Mouse (Mus musculus) ES-E14 (cell line): ENCODE measurements around the gene P3h4. TPM values are rescaled to one million over a fixed set of nuclear protein-coding genes. Genes with fewer than 3 reads are reported as not detected.

Experiments used
- DNase-seq: peaks from one replicate; pipeline ENCODE4 v3.0.0-alpha.2; 2013; ENCODE audit warnings: low read depth, low spot score
- H3K27ac ChIP-seq: 2 replicates; pipeline ENCODE4 v1.5.1; 2012; ENCODE audit warnings: low read depth, mild to moderate bottlenecking, low read length, moderate library complexity, mixed read lengths; ENCODE audit not compliant: poor library complexity, insufficient read depth, severe bottlenecking
- H3K36me3 ChIP-seq: 2 replicates; pipeline ENCODE4 v1.6.1; 2012; ENCODE audit warnings: mild to moderate bottlenecking, low read length, moderate library complexity, mixed read lengths; ENCODE audit not compliant: control insufficient read depth, poor library complexity, insufficient read depth, severe bottlenecking
- H3K4me1 ChIP-seq, 2 experiments: fragments of 150-350 bp in 1 of 2; sonication (generic) in 1 of 2; 2 replicates each; pipeline ENCODE4 v1.6.1; 2012; ENCODE audit warnings: low read length in 2 of 2, mild to moderate bottlenecking in 1 of 2, mixed read lengths in 1 of 2; ENCODE audit not compliant: control insufficient read depth in 2 of 2, insufficient read depth in 2 of 2, poor library complexity in 1 of 2
- H3K4me3 ChIP-seq, 2 experiments: fragments of 150-350 bp in 1 of 2; sonication (generic) in 1 of 2; 2 replicates each; pipeline ENCODE4 v1.5.1; 2012; ENCODE audit warnings: low read length in 2 of 2, low read depth in 1 of 2, mild to moderate bottlenecking in 1 of 2, mixed read lengths in 1 of 2; ENCODE audit not compliant: insufficient read depth in 1 of 2, poor library complexity in 1 of 2, severe bottlenecking in 1 of 2
- H3K9ac ChIP-seq: 2 replicates; pipeline ENCODE4 v1.6.1; 2012; ENCODE audit warnings: low read depth, mild to moderate bottlenecking, low read length, mixed read lengths; ENCODE audit not compliant: poor library complexity, insufficient read depth, severe bottlenecking
- H3K9me3 ChIP-seq: fragments of 150-350 bp; sonication (generic); 2 replicates; pipeline ENCODE4 v1.6.1; 2012; ENCODE audit warnings: low read depth, mild to moderate bottlenecking, low read length; ENCODE audit not compliant: control insufficient read depth, insufficient read depth
- CHD2 ChIP-seq: IDR thresholded peaks from 2 replicates; pipeline ENCODE4 v1.6.1; 2014; ENCODE audit warnings: mild to moderate bottlenecking, low read depth, low read length, inconsistent platforms
- HCFC1 ChIP-seq: IDR thresholded peaks from 2 replicates; pipeline ENCODE4 v1.6.1; 2012; ENCODE audit warnings: low read length, inconsistent platforms, borderline replicate concordance; ENCODE audit not compliant: insufficient read depth
- MAFK ChIP-seq: IDR thresholded peaks from 2 replicates; pipeline ENCODE4 v1.6.1; 2014; ENCODE audit warnings: mild to moderate bottlenecking, low read depth, low read length, inconsistent platforms; ENCODE audit not compliant: insufficient read depth
- ZC3H11A ChIP-seq: IDR thresholded peaks from 2 replicates; pipeline ENCODE4 v1.6.1; 2012; ENCODE audit warnings: low read depth, mild to moderate bottlenecking, inconsistent platforms, low read length, borderline replicate concordance
- ZNF384 ChIP-seq: IDR thresholded peaks from 2 replicates; pipeline ENCODE4 v1.6.1; 2012; ENCODE audit warnings: low read depth, low read length, inconsistent platforms
- in situ Hi-C, 2 experiments: fragments of 600-800 bp; cut with MboI; formaldehyde crosslinking; loops; one replicate each; pipeline ENCODE4 v1.15.1; 2025; ENCODE audit warnings: low sequenced_read_pairs in 2 of 2, inconsistent platforms in 1 of 2; ENCODE audit not compliant: unreplicated experiment in 2 of 2
- total RNA-seq: library from RNA; depleted of rRNA; stranded (reverse); fragments of 300-350 nt; gene quantifications from 2 replicates; pipeline ENCODE4 v1.2.3, GENCODE M21; 2012

Gene P3h4
- total RNA-seq, 1 experiment, result 39.0 TPM

DNA sequence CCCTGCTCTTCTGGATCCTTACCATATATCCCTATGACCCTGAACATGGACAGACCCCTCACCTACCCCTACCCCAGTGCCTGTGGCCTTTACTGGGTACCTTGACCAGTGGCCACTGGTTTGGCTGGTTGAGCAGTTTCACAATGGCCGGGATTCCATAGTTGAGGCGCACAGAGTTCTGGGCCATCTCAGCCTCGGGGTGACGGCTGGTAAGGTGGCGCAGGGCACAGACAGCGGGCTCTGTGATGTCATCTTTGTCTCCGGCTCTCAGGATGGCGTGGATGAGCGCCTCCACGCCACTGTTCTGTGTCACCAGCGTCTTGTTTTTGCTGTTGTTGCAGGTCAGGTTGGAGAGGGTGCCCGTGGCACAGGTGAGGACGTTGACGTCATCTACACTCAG is 36.6 kb downstream of the P3h4 start:
- no peak for DNase-seq
- in situ Hi-C loops, result no loop called here
- H3K9ac ChIP-seq, result no peak overlapping the region
- no peak overlapping the region for H3K27ac ChIP-seq
- no peak overlapping the region for H3K4me3 ChIP-seq
- TF ChIP-seq ZNF384 (no peak), CHD2 (no peak), HCFC1 (no peak), ZC3H11A (no peak), MAFK (no peak)
- no peaks in the 10 kb centered on the region for H3K9me3 ChIP-seq
- peaks cover 19 to 25% of the 10 kb centered on the region in 2 experiments; a peak in 3 of 4 replicates for H3K4me1 ChIP-seq
- peaks cover 50% of the 10 kb centered on the region for H3K36me3 ChIP-seq

DNA sequence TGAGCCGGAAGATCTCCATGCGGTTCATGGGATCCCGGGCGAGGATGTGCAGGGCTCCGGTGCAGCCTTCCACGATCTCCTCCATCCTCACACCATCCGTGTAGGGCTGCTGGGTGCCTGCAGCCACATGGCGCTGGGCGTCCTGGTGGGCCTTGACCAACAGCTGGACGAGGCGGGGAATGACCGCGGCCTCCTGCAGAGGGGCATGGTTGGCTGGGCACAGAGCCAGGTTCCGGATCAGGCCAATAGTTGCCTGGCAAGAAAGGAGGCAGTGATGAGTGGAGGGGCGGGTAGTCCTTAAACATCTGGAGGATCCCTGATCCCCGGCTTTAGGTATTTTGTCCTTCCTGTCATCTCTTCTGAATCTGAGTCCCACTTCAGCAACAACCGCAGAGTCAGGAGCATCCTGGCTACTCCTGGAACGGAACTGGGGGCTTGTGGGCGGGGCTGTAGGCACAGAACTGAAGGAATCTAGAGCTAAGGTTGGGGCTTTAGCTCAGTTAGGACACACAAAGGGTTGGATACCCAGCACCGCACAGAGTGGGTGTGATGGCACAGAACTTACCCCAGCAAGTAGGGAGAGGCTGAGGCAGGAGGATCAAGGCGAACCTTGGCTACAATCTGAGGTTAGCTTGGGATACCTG is 37.8 kb downstream of the P3h4 start:
- H3K9me3 ChIP-seq, result no peaks in the 10 kb centered on the region
- H3K4me3 ChIP-seq, result peak overlapping the region; percentile 30 to 74
- TF ChIP-seq ZC3H11A (no peak), HCFC1 (no peak), CHD2 (no peak), ZNF384 (no peak), MAFK (no peak)
- in situ Hi-C loops, result no loop called here
- peak overlapping the region; percentile 70 for H3K9ac ChIP-seq
- peak overlapping the region; percentile 97 for H3K27ac ChIP-seq
- H3K4me1 ChIP-seq, result peaks cover 17 to 28% of the 10 kb centered on the region in 2 experiments; a peak in 3 of 4 replicates
- DNase-seq, result no peak
- H3K36me3 ChIP-seq, result peaks cover 56% of the 10 kb centered on the region

DNA sequence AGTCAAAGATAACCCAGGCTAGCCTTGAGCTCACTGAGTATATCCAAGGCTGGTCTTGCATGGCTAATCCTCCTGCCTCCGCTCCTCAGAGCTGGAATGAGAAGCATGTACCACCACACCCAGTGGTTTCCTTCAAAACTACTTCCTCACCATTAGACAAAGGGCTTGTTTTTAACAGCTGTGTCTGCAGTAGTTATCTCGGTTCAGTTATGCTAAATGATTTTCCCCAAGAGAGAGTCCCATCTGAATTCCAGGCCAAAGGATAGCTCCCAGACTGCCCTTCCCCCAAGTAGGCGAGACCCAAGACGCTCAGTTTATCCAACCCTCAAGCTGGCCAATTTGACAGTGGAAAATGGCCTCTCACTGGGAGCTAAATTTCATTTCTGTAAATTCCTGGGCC is 38.6 kb downstream of the P3h4 start:
- peaks cover 17 to 30% of the 10 kb centered on the region in 2 experiments for H3K4me1 ChIP-seq
- DNase-seq, result peak; percentile 88
- no peaks in the 10 kb centered on the region for H3K9me3 ChIP-seq
- in situ Hi-C loops, result no loop called here
- TF ChIP-seq MAFK (0 out of 2 replicates have a peak, but pooled peaks have one; percentile 5), ZC3H11A (no peak), ZNF384 (no peak), HCFC1 (peak; percentile 57; the same call in 1 of the 2 replicates), CHD2 (peak; percentile 86; the same call in 1 of the 2 replicates)
- H3K4me3 ChIP-seq, result peak overlapping the region; percentile 30 to 74
- H3K9ac ChIP-seq, result peak overlapping the region; percentile 70
- peaks cover 59% of the 10 kb centered on the region for H3K36me3 ChIP-seq
- peak overlapping the region; percentile 97 for H3K27ac ChIP-seq

DNA sequence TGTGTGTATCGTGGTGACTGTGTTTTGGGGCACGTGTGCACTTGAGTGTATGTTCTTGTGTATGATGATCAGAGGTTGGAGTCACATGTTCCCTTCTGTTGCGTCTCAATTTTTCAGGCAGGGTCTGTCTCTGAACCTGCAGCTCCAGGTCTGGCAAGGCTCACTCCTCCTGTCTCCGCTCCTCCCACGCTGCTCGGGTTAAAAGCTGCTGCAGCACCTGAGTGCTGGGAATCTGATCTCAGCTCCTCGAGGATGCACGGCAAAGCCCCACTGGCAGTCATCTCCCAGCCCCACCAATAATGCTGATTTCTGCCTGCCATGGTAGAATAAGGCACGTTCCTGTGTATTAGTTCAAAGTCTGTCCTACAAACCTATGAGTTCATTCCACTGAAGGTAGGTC is 39.5 kb downstream of the P3h4 start:
- peaks cover 60% of the 10 kb centered on the region for H3K36me3 ChIP-seq

More for the DNA sequence above, 39.5 kb downstream of the P3h4 start:
- Histone ChIP-seq H3K9me3 (no peaks in the 10 kb centered on the region), H3K9ac (peak overlapping the region; percentile 52; the same call in 1 of the 2 replicates), H3K4me1 (peaks cover 17 to 32% of the 10 kb centered on the region in 2 experiments), H3K4me3 (peak overlapping the region in 1 of 2 experiments; percentile 74; a peak in 2 of 4 replicates), H3K27ac (peak overlapping the region; percentile 92)
- in situ Hi-C loops, result no loop called here
- no peak for DNase-seq
- no peak for TF ChIP-seq MAFK
